Mouse (Mus musculus) forebrain, embryonic 13.5 days (tissue): Measurements from ENCODE around the gene Gm42791. TPM values are rescaled to one million over a fixed set of nuclear protein-coding genes. Genes with fewer than 3 reads are reported as not detected.

Experiments used
- ATAC-seq: fragments of 200-750 bp; cut with Nextera tagmentation; 2 replicates; pipeline ENCODE4 v1.8.0; 2017
- H3K27ac ChIP-seq: fragments of 300-500 bp; sonication (generic); 2 replicates; pipeline ENCODE4 v1.5.1; 2015; ENCODE audit warnings: inconsistent platforms, mild to moderate bottlenecking, moderate library complexity
- H3K27me3 ChIP-seq: fragments of 300-500 bp; sonication (generic); 2 replicates; pipeline ENCODE4 v1.6.1; 2015; ENCODE audit warnings: mild to moderate bottlenecking, inconsistent platforms
- H3K36me3 ChIP-seq: fragments of 300-500 bp; sonication (generic); 2 replicates; pipeline ENCODE4 v1.6.1; 2015; ENCODE audit warnings: mild to moderate bottlenecking, inconsistent platforms; ENCODE audit not compliant: poor library complexity, severe bottlenecking
- H3K4me1 ChIP-seq: fragments of 300-500 bp; sonication (generic); 2 replicates; pipeline ENCODE4 v1.6.1; 2015; ENCODE audit warnings: inconsistent platforms
- H3K4me2 ChIP-seq: fragments of 300-500 bp; sonication (generic); 2 replicates; pipeline ENCODE4 v1.6.1; 2015; ENCODE audit warnings: inconsistent platforms, mild to moderate bottlenecking, moderate library complexity
- H3K4me3 ChIP-seq: fragments of 300-500 bp; sonication (generic); 2 replicates; pipeline ENCODE4 v1.5.1; 2015; ENCODE audit warnings: mild to moderate bottlenecking, inconsistent platforms
- H3K9ac ChIP-seq: fragments of 300-500 bp; sonication (generic); 2 replicates; pipeline ENCODE4 v1.6.1; 2015; ENCODE audit warnings: mild to moderate bottlenecking, inconsistent platforms
- H3K9me3 ChIP-seq: fragments of 300-500 bp; sonication (generic); replicated peaks from 2 replicates; pipeline ENCODE4 v1.6.1; 2016; ENCODE audit warnings: inconsistent platforms
- WGBS: fragments of 180-500 bp; shearing (Covaris S2); methylation state at CpG from one replicate; pipeline ENCODE4 v1.1.7; 2015; 5-methylcytosine and 5-hydroxymethylcytosine counted together
- polyA plus RNA-seq: library from polyadenylated mRNA; unstranded; fragments of >200 nt; fragmentation: Nextera tagmentation; extraction: Ambion mirVana; gene quantifications from 2 replicates; pipeline ENCODE4 v1.2.1, GENCODE M21; 2015

Gene Gm42791
- polyA plus RNA-seq, 1 experiment from 2014 or later: 3.5 TPM

DNA sequence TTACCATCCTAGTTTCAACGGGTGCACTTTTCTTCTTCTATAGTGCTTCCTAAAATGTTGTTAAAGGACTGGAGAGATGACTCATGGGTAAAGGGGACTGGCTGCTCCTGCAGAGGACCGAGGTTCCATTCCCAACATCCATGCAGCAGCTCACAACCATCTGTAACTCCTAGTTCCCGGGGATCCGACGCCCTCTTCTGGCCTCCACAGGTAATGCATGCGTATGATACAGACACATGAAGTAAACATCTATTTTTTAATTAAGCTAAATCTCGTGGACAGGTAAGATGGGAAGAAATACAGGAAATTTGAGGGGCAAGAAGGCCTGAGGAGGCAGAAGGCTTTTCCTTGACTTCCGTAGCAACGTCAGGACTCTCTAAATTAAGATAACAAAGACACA, 36.6 kb downstream of the Gm42791 start:
- peaks cover 12% of the 10 kb centered on the region for H3K4me1 ChIP-seq
- ATAC-seq: no peak
- 39% methylated on average over 9 of the region's 9 CpGs for WGBS

GRCm38 (mm10) chr5:148956898-148957535, 37.9 kb downstream of the Gm42791 start:
- H3K4me1 ChIP-seq: peaks cover 12% of the 10 kb centered on the region
- H3K27me3 ChIP-seq: 0 out of 2 replicates have a peak, but pooled peaks cover 3% of the 10 kb centered on the region
- no peak overlapping the region for H3K4me2 ChIP-seq
- H3K36me3 ChIP-seq: no peaks in the 10 kb centered on the region
- 76% methylated on average over 9 of the region's 9 CpGs for WGBS
- no peak for ATAC-seq
- no peaks in the 10 kb centered on the region for H3K9me3 ChIP-seq
- H3K9ac ChIP-seq: no peak overlapping the region
- H3K4me3 ChIP-seq: no peak overlapping the region
- H3K27ac ChIP-seq: no peak overlapping the region

More for the DNA sequence above, 36.6 kb downstream of the Gm42791 start:
- no peak overlapping the region for H3K4me2 ChIP-seq
- H3K4me3 ChIP-seq: no peak overlapping the region
- no peaks in the 10 kb centered on the region for H3K9me3 ChIP-seq
- H3K27me3 ChIP-seq: 0 out of 2 replicates have a peak, but pooled peaks cover 3% of the 10 kb centered on the region
- no peak overlapping the region for H3K27ac ChIP-seq
- H3K36me3 ChIP-seq: no peaks in the 10 kb centered on the region
- H3K9ac ChIP-seq: no peak overlapping the region

- Histone ChIP-seq H3K27me3 (0 out of 2 replicates have a peak, but pooled peaks cover 3% of the 10 kb centered on the region), H3K9ac (no peak overlapping the region), H3K36me3 (no peaks in the 10 kb centered on the region), H3K4me3 (no peak overlapping the region), H3K4me1 (peaks cover 12% of the 10 kb centered on the region), H3K27ac (no peak overlapping the region), H3K9me3 (no peaks in the 10 kb centered on the region), H3K4me2 (no peak overlapping the region)
- no peak for ATAC-seq
- WGBS: 86% methylated on average over 9 of the region's 9 CpGs
Measured at GRCm38 (mm10) chr5:148956091-148956490, 38.9 kb downstream of the Gm42791 start.

DNA sequence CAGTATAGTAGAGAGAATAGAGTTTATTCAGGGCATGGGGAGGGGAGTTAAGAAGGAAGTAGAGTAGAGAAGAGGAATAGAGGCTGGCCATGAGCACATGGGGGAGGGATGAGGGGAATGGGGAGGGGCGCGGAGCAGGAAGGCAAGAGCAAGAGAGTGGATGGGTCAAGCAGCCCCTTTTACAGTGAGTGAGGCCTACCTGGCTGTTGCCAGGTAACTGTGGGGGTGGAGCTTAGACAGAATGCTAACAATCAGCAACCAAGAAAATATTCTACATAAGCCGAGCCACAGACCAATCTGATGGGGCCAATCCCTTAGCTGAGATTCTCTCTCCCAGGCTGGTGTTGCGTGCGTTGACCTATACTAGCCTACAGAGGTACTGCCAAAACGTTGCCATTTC, 39.4 kb downstream of the Gm42791 start:
- 0 out of 2 replicates have a peak, but pooled peaks cover 3% of the 10 kb centered on the region for H3K27me3 ChIP-seq
- peaks cover 12% of the 10 kb centered on the region for H3K4me1 ChIP-seq
- 90% methylated on average over 6 of the region's 6 CpGs for WGBS
- no peak overlapping the region for H3K9ac ChIP-seq
- no peak overlapping the region for H3K27ac ChIP-seq
- no peaks in the 10 kb centered on the region for H3K36me3 ChIP-seq
- H3K4me2 ChIP-seq: no peak overlapping the region
- no peak for ATAC-seq
- H3K9me3 ChIP-seq: no peaks in the 10 kb centered on the region
- no peak overlapping the region for H3K4me3 ChIP-seq

DNA sequence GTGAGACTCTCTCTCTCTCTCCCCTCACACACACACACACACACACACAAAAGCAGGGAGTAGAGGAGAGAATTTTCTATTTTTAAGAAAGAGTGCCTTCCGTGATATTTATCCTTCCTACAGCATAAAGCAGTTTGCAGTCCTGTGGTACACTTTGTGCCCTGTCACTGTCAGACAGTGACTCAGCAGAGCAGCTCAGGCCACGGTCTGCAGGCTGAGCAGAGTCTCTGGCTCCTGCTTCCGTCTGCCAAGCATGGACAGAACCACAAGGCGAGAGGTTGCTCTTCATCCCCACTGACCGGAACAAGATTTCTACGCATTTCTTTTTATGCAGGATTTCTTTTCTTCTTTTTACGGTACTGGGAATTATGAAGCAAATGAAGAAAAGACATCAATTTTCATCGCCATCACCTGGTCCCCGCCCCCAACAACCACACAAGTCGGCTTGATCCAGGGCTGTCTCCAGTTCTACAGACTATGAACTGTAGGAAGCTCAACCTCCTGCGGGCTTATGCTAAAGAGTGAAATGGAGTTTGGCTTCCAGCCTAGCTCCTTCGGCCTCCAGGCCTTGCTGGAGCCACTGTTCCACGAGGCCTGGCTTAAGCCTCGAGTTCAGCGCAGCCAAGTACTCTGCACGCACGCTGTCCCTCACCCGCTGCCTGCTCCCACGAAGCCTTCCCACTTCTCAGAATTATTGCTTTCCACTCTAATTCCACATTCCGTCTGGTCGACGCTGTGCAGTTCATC, 40.5 kb downstream of the Gm42791 start:
- no peak overlapping the region for H3K27ac ChIP-seq
- H3K36me3 ChIP-seq: no peaks in the 10 kb centered on the region
- H3K4me2 ChIP-seq: no peak overlapping the region
- 81% methylated on average over 22 of the region's 22 CpGs for WGBS
- H3K9me3 ChIP-seq: no peaks in the 10 kb centered on the region
- ATAC-seq: no peak
- H3K9ac ChIP-seq: no peak overlapping the region
- H3K27me3 ChIP-seq: no peaks in the 10 kb centered on the region
- H3K4me1 ChIP-seq: peaks cover 8% of the 10 kb centered on the region
- H3K4me3 ChIP-seq: no peak overlapping the region

GRCm38 (mm10) chr5:148953098-148953497, 41.8 kb downstream of the Gm42791 start:
- WGBS: 83% methylated on average over 5 of the region's 5 CpGs

DNA sequence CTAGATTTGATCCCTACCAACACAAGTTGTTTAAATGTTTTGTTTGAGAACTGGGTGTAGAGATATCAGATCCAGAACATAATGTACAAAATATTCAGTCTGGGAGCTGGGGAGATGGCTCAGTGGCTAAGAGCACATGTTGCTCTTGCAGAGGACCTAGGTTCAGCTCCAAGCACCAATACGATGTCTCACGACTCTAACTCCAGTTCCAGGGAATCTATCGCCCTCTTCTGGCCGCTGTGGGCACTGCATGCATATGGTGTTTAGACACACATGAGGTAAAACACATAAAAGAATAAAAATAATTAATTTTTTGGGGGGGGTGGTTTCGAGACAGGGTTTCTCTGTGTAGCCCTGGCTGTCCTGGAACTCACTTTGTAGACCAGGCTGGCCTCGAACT, 42.5 kb downstream of the Gm42791 start:
- no peaks in the 10 kb centered on the region for H3K36me3 ChIP-seq
- H3K4me3 ChIP-seq: no peak overlapping the region
- H3K4me2 ChIP-seq: no peak overlapping the region
- 47% methylated on average over 6 of the region's 6 CpGs for WGBS
- no peaks in the 10 kb centered on the region for H3K4me1 ChIP-seq
- H3K9me3 ChIP-seq: no peaks in the 10 kb centered on the region
- no peaks in the 10 kb centered on the region for H3K27me3 ChIP-seq
- H3K27ac ChIP-seq: no peak overlapping the region
- ATAC-seq: no peak
- H3K9ac ChIP-seq: no peak overlapping the region

More at GRCm38 (mm10) chr5:148953098-148953497, 41.8 kb downstream of the Gm42791 start:
- no peak overlapping the region for H3K9ac ChIP-seq
- no peak overlapping the region for H3K4me3 ChIP-seq
- ATAC-seq: no peak
- H3K4me1 ChIP-seq: no peaks in the 10 kb centered on the region
- no peaks in the 10 kb centered on the region for H3K27me3 ChIP-seq
- no peak overlapping the region for H3K4me2 ChIP-seq
- H3K9me3 ChIP-seq: no peaks in the 10 kb centered on the region
- H3K36me3 ChIP-seq: no peaks in the 10 kb centered on the region
- no peak overlapping the region for H3K27ac ChIP-seq

- WGBS: 91% methylated on average over 5 of the region's 5 CpGs
- no peak for ATAC-seq
Measured at GRCm38 (mm10) chr5:148951360-148951759, 43.6 kb downstream of the Gm42791 start.

GRCm38 (mm10) chr5:148950064-148950463, 44.9 kb downstream of the Gm42791 start:
- 74% methylated on average over 15 of the region's 15 CpGs for WGBS
- Histone ChIP-seq H3K4me1 (no peaks in the 10 kb centered on the region), H3K36me3 (no peaks in the 10 kb centered on the region), H3K4me3 (no peak overlapping the region), H3K9ac (no peak overlapping the region), H3K27ac (no peak overlapping the region), H3K4me2 (no peak overlapping the region), H3K9me3 (no peaks in the 10 kb centered on the region), H3K27me3 (no peaks in the 10 kb centered on the region)
- no peak for ATAC-seq

More at GRCm38 (mm10) chr5:148951360-148951759, 43.6 kb downstream of the Gm42791 start:
- H3K9ac ChIP-seq: no peak overlapping the region
- no peaks in the 10 kb centered on the region for H3K27me3 ChIP-seq
- no peak overlapping the region for H3K4me2 ChIP-seq
- no peaks in the 10 kb centered on the region for H3K36me3 ChIP-seq
- H3K9me3 ChIP-seq: no peaks in the 10 kb centered on the region
- no peak overlapping the region for H3K4me3 ChIP-seq
- no peak overlapping the region for H3K27ac ChIP-seq
- H3K4me1 ChIP-seq: no peaks in the 10 kb centered on the region

DNA sequence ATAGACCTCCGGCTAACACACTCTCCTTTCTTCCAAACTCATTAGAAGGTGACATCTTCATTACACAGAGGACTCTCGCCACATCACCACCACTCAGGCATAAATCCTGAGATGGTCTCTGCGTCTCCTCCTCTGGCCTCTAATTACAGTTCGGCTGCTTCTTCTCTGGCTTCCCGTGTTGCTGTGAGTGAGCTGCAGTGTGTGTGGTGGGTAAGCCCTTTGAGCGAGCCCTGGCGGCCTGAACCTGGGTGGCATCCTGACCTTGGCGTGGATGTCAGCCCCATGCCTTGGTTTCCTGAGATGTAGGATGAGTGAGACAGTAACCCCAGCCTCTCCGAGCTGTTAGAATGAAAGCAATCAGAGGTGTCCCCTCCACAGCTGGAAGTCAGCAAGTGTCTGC, 46.4 kb downstream of the Gm42791 start:
- Histone ChIP-seq H3K27ac (no peak overlapping the region), H3K4me3 (no peak overlapping the region), H3K27me3 (no peaks in the 10 kb centered on the region), H3K36me3 (no peaks in the 10 kb centered on the region), H3K9me3 (no peaks in the 10 kb centered on the region), H3K9ac (no peak overlapping the region), H3K4me2 (no peak overlapping the region), H3K4me1 (no peaks in the 10 kb centered on the region)
- no peak for ATAC-seq
- 83% methylated on average over 9 of the region's 9 CpGs for WGBS

- H3K9ac ChIP-seq: no peak overlapping the region
- H3K4me2 ChIP-seq: no peak overlapping the region
- H3K27ac ChIP-seq: no peak overlapping the region
- WGBS: 80% methylated on average over 3 of the region's 4 CpGs
- ATAC-seq: no peak
- H3K36me3 ChIP-seq: no peaks in the 10 kb centered on the region
- H3K4me1 ChIP-seq: no peaks in the 10 kb centered on the region
- 0 out of 2 replicates have a peak, but pooled peaks cover 2% of the 10 kb centered on the region for H3K9me3 ChIP-seq
- H3K4me3 ChIP-seq: no peak overlapping the region
- no peaks in the 10 kb centered on the region for H3K27me3 ChIP-seq
Measured at GRCm38 (mm10) chr5:148947412-148947811, 47.5 kb downstream of the Gm42791 start.

- Histone ChIP-seq H3K4me2 (no peak overlapping the region), H3K4me1 (no peaks in the 10 kb centered on the region), H3K36me3 (no peaks in the 10 kb centered on the region), H3K9me3 (0 out of 2 replicates have a peak, but pooled peaks cover 4% of the 10 kb centered on the region), H3K27me3 (no peaks in the 10 kb centered on the region), H3K9ac (no peak overlapping the region), H3K27ac (no peak overlapping the region), H3K4me3 (no peak overlapping the region)
- 77% methylated on average over 5 of the region's 5 CpGs for WGBS
- no peak for ATAC-seq
Measured at GRCm38 (mm10) chr5:148946787-148947186, 48.2 kb downstream of the Gm42791 start.
